Mouse (Mus musculus): ENCODE measurements at regions not wholly inside any gene's neighbourhood (a gene's known extent, or its start where the extent isn't known, plus 50 kb on each side); places are given as distances from the start of the nearest gene placed in this dataset.

GRCm38 (mm10) chr11:111747947-111748322, 682.0 kb downstream of the Kcnj2 start:
- Histone ChIP-seq H3K9ac (replicated peaks) (no peak overlapping the region), H3K4me1 (replicated peaks; ENCODE audit: control insufficient read depth in 2 of 2, insufficient read depth in 2 of 2, low read length in 1 of 2) (no peaks in the 10 kb centered on the region), H3K9me3 (ENCODE audit: control insufficient read depth, low read length) (no peaks in the 10 kb centered on the region), H3K4me3 (ENCODE audit: insufficient read depth in 1 of 2, low read depth in 2 of 2, low read length in 2 of 2) (no peak overlapping the region), H3K4me2 (ENCODE audit: low read depth) (no peak overlapping the region), H3K36me3 (replicated peaks; ENCODE audit: control insufficient read depth, insufficient read depth, low read depth) (no peaks in the 10 kb centered on the region), H3K27me3 (ENCODE audit: control insufficient read depth, insufficient read depth, low read length) (no peaks in the 10 kb centered on the region), H3K27ac (no peak overlapping the region)
- DNase-seq (ENCODE audit: low read depth in 3 of 3, low spot score in 3 of 3) (no peak), ATAC-seq (ENCODE audit: insufficient read depth) (peak; percentile 76)
- 11% methylated on average over 2 of the region's 2 CpGs for WGBS (ENCODE audit: insufficient replicate concordance)
- TF ChIP-seq EP300 (IDR thresholded peaks at IDR 0.05; ENCODE audit: low read depth) = peak; percentile 52; the same call in 1 of the 2 replicates
- no peak for TF ChIP-seq CTCF (IDR thresholded peaks at IDR 0.05; ENCODE audit: low read depth)

- DNase-seq (ENCODE audit: low read depth in 3 of 3, low spot score in 3 of 3) = no peak
- no peak for TF ChIP-seq CTCF (IDR thresholded peaks at IDR 0.05; ENCODE audit: low read depth)
- TF ChIP-seq EP300 (IDR thresholded peaks at IDR 0.05; ENCODE audit: low read depth) = no peak
- no peak for ATAC-seq (ENCODE audit: insufficient read depth)
- H3K4me2 ChIP-seq (ENCODE audit: low read depth) = no peak overlapping the region
- WGBS (ENCODE audit: insufficient replicate concordance) = 55% methylated on average over 1 of the region's 1 CpGs
- H3K36me3 ChIP-seq (replicated peaks; ENCODE audit: control insufficient read depth, insufficient read depth, low read depth) = no peaks in the 10 kb centered on the region
- no peaks in the 10 kb centered on the region for H3K9me3 ChIP-seq (ENCODE audit: control insufficient read depth, low read length)
- no peak overlapping the region for H3K27ac ChIP-seq
- H3K4me1 ChIP-seq (replicated peaks; ENCODE audit: control insufficient read depth in 2 of 2, insufficient read depth in 2 of 2, low read length in 1 of 2) = no peaks in the 10 kb centered on the region
- H3K9ac ChIP-seq (replicated peaks) = no peak overlapping the region
- no peak overlapping the region for H3K4me3 ChIP-seq (ENCODE audit: insufficient read depth in 1 of 2, low read depth in 2 of 2, low read length in 2 of 2)
- H3K27me3 ChIP-seq (ENCODE audit: control insufficient read depth, insufficient read depth, low read length) = no peaks in the 10 kb centered on the region
Measured at GRCm38 (mm10) chr11:111748496-111748895, 682.5 kb downstream of the Kcnj2 start.

- WGBS (ENCODE audit: insufficient replicate concordance) = 60% methylated on average over 2 of the region's 2 CpGs
- DNase-seq (ENCODE audit: low read depth in 3 of 3, low spot score in 3 of 3) (no peak), ATAC-seq (ENCODE audit: insufficient read depth) (no peak)
- Histone ChIP-seq H3K36me3 (replicated peaks; ENCODE audit: control insufficient read depth, insufficient read depth, low read depth) (no peaks in the 10 kb centered on the region), H3K4me3 (ENCODE audit: insufficient read depth in 1 of 2, low read depth in 2 of 2, low read length in 2 of 2) (no peak overlapping the region), H3K9ac (replicated peaks) (no peak overlapping the region), H3K4me2 (ENCODE audit: low read depth) (no peak overlapping the region), H3K4me1 (replicated peaks; ENCODE audit: control insufficient read depth in 2 of 2, insufficient read depth in 2 of 2, low read length in 1 of 2) (no peaks in the 10 kb centered on the region), H3K27ac (no peak overlapping the region), H3K9me3 (ENCODE audit: control insufficient read depth, low read length) (no peaks in the 10 kb centered on the region), H3K27me3 (ENCODE audit: control insufficient read depth, insufficient read depth, low read length) (no peaks in the 10 kb centered on the region)
- TF ChIP-seq CTCF (IDR thresholded peaks at IDR 0.05; ENCODE audit: low read depth) (no peak), EP300 (IDR thresholded peaks at IDR 0.05; ENCODE audit: low read depth) (no peak)
Measured at GRCm38 (mm10) chr11:111754735-111755134, 688.8 kb downstream of the Kcnj2 start.

- Histone ChIP-seq H3K27me3 (ENCODE audit: control insufficient read depth, insufficient read depth, low read length) (no peaks in the 10 kb centered on the region), H3K9ac (replicated peaks) (no peak overlapping the region), H3K4me2 (ENCODE audit: low read depth) (no peak overlapping the region), H3K9me3 (ENCODE audit: control insufficient read depth, low read length) (no peaks in the 10 kb centered on the region), H3K36me3 (replicated peaks; ENCODE audit: control insufficient read depth, insufficient read depth, low read depth) (no peaks in the 10 kb centered on the region), H3K4me3 (ENCODE audit: insufficient read depth in 1 of 2, low read depth in 2 of 2, low read length in 2 of 2) (no peak overlapping the region), H3K4me1 (replicated peaks; ENCODE audit: control insufficient read depth in 2 of 2, insufficient read depth in 2 of 2, low read length in 1 of 2) (no peaks in the 10 kb centered on the region), H3K27ac (no peak overlapping the region)
- TF ChIP-seq EP300 (IDR thresholded peaks at IDR 0.05; ENCODE audit: low read depth) (no peak), CTCF (IDR thresholded peaks at IDR 0.05; ENCODE audit: low read depth) (no peak)
- DNase-seq (ENCODE audit: low read depth in 3 of 3, low spot score in 3 of 3) = no peak
- no peak for ATAC-seq (ENCODE audit: insufficient read depth)
- WGBS (ENCODE audit: insufficient replicate concordance) = 71% methylated on average over 3 of the region's 3 CpGs
Measured at GRCm38 (mm10) chr11:111763081-111763480, 697.1 kb downstream of the Kcnj2 start.

- Histone ChIP-seq H3K36me3 (replicated peaks; ENCODE audit: control insufficient read depth, insufficient read depth, low read depth) (no peaks in the 10 kb centered on the region), H3K4me2 (ENCODE audit: low read depth) (no peak overlapping the region), H3K27ac (no peak overlapping the region), H3K9me3 (ENCODE audit: control insufficient read depth, low read length) (no peaks in the 10 kb centered on the region), H3K9ac (replicated peaks) (no peak overlapping the region), H3K4me3 (ENCODE audit: insufficient read depth in 1 of 2, low read depth in 2 of 2, low read length in 2 of 2) (no peak overlapping the region), H3K27me3 (ENCODE audit: control insufficient read depth, insufficient read depth, low read length) (no peaks in the 10 kb centered on the region), H3K4me1 (replicated peaks; ENCODE audit: control insufficient read depth in 2 of 2, insufficient read depth in 2 of 2, low read length in 1 of 2) (no peaks in the 10 kb centered on the region)
- DNase-seq (ENCODE audit: low read depth in 3 of 3, low spot score in 3 of 3) = no peak
- 53% methylated on average over 6 of the region's 6 CpGs for WGBS (ENCODE audit: insufficient replicate concordance)
- ATAC-seq (ENCODE audit: insufficient read depth) = no peak
- TF ChIP-seq EP300 (IDR thresholded peaks at IDR 0.05; ENCODE audit: low read depth) = no peak
- TF ChIP-seq CTCF (IDR thresholded peaks at IDR 0.05; ENCODE audit: low read depth) = no peak
Measured at GRCm38 (mm10) chr11:111766371-111767011, 700.5 kb downstream of the Kcnj2 start.

Measured in liver, embryonic 14.5 days (tissue).